Mouse (Mus musculus): ENCODE data around the gene Gm37419.

GRCm38 (mm10) chr16:24011306-24011705, 23.0 kb downstream of the Gm37419 start:
- TF ChIP-seq POLR2A (IDR thresholded peaks at IDR 0.05; ENCODE audit: borderline replicate concordance, extremely low read depth, insufficient read depth, insufficient read length, poor library complexity, severe bottlenecking) (no peak), CTCF (IDR thresholded peaks at IDR 0.05; ENCODE audit: borderline replicate concordance, extremely low read depth, insufficient read depth, insufficient read length) (no peak)

All from brain, embryonic 14.5 days (tissue).